Mouse (Mus musculus) spleen, adult 2 months (tissue): Measurements from ENCODE around the gene a.

Source experiments
- CTCF ChIP-seq: fragments of 200-500 bp; IDR thresholded peaks from 2 replicates; pipeline ENCODE4 v1.5.1; 2011; ENCODE audit warnings: mild to moderate bottlenecking, inconsistent platforms; ENCODE audit not compliant: insufficient read depth, insufficient read length, insufficient replicate concordance; ENCODE audit errors: extremely low read depth
- POLR2A ChIP-seq: fragments of 200-500 bp; IDR thresholded peaks from 2 replicates; pipeline ENCODE4 v1.6.1; 2011; ENCODE audit warnings: low read depth, low read length, inconsistent platforms

DNA sequence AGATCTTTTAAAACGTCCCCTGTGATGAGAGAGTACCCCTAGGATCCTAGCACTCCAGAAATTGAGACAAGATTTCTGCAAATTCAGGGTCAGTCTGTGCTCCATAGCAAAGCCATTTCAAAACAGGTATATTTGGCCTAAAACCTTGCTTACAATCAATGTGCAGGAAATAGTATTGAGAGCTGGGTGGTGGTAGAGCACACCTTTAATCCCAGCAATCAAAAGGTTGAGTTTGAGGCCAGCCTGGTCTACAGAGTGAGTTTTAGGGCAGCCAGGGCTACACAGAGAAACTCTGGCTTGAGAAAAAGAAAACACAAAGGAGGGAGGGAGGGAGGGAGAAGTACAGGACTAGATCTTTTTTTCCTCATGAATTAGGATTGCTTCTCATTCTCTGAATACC is 266.2 kb downstream of the a start:
- TF ChIP-seq CTCF, result no peak
- TF ChIP-seq POLR2A, result no peak
